Mouse (Mus musculus) E14TG2a.4 (cell line): Measurements from ENCODE around the gene BC051665.

Experiments used
- CTCF ChIP-seq: conservative IDR thresholded peaks from 2 replicates; pipeline ENCODE4 v1.5.1; 2014; ENCODE audit warnings: low read length
- NANOG ChIP-seq: IDR thresholded peaks from 2 replicates; pipeline ENCODE4 v1.6.1; 2014; ENCODE audit warnings: borderline replicate concordance, low read length, mixed read lengths

DNA sequence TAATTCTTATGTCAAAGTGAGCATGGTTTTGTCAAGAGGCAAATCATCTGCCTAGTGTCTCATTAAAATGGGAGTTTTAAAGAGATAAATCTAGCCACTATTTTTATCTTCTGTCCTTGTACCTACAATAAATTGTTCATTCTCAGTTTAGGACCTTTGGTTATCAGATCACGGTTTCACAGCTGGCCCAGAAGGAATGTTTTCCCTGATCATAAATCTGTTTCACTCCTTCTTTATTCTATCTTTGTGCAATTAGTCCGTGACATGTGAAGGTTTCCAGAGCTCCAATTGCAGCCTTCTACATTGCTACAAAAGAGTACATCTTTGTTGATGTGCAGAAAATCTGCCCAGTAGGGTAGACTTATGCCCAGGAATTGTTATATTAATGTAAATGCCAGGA is 30.9 kb downstream of the BC051665 start:
- TF ChIP-seq CTCF (no peak), NANOG (no peak)
